Mouse (Mus musculus): ENCODE data around the gene Pgls.
A peak's percentile ranks its signal among the peaks of the same experiment; 100 is the strongest.

Gene Pgls

GRCm38 (mm10) chr8:71591471-71592373 lies at the start of gene Pgls:
Gene Pgls, plus strand, starts transcription at chr8:71592176.
- DNase-seq = peak; percentile 97

- DNase-seq = peak; percentile 99
Measured at GRCm38 (mm10) chr8:71542632-71543343, 49.2 kb upstream of the Pgls start, which contains the start of gene Mvb12a. Gene Mvb12a, plus strand, starts transcription at chr8:71542922.

GRCm38 (mm10) chr8:71543755-71544154 lies 48.2 kb upstream of the Pgls start:
- DNase-seq = no peak

GRCm38 (mm10) chr8:71545053-71545452 lies 46.9 kb upstream of the Pgls start:
- no peak for DNase-seq

- DNase-seq = no peak
Measured at GRCm38 (mm10) chr8:71547590-71547989, 44.4 kb upstream of the Pgls start.

- DNase-seq = no peak
Measured at GRCm38 (mm10) chr8:71550754-71551153, 41.2 kb upstream of the Pgls start.

- no peak for DNase-seq
Measured at GRCm38 (mm10) chr8:71552770-71553169, 39.2 kb upstream of the Pgls start.

- no peak for DNase-seq
Measured at GRCm38 (mm10) chr8:71554001-71554400, 38.0 kb upstream of the Pgls start.

GRCm38 (mm10) chr8:71554644-71555043 lies 37.3 kb upstream of the Pgls start:
- DNase-seq = no peak

- DNase-seq = no peak
Measured at GRCm38 (mm10) chr8:71558071-71558957, 33.7 kb upstream of the Pgls start, which contains the start of gene Tmem221. Gene Tmem221, minus strand, starts transcription at chr8:71558871.

- DNase-seq = peak; percentile 79
Measured at GRCm38 (mm10) chr8:71558958-71559690, 32.9 kb upstream of the Pgls start.

- DNase-seq = no peak
Measured at GRCm38 (mm10) chr8:71560071-71560470, 31.9 kb upstream of the Pgls start.

- DNase-seq = no peak
Measured at GRCm38 (mm10) chr8:71560765-71561164, 31.2 kb upstream of the Pgls start.

- no peak for DNase-seq
Measured at GRCm38 (mm10) chr8:71561401-71561800, 30.6 kb upstream of the Pgls start.

GRCm38 (mm10) chr8:71562751-71563150 lies 29.2 kb upstream of the Pgls start:
- DNase-seq = no peak

GRCm38 (mm10) chr8:71563992-71564391 lies 28.0 kb upstream of the Pgls start:
- DNase-seq = no peak

- no peak for DNase-seq
Measured at GRCm38 (mm10) chr8:71566501-71566900, 25.5 kb upstream of the Pgls start, which contains the start of gene Nxnl1. Gene Nxnl1, minus strand, starts transcription at chr8:71566601.

GRCm38 (mm10) chr8:71567587-71567986 lies 24.4 kb upstream of the Pgls start:
- no peak for DNase-seq

- DNase-seq = peak; percentile 76
Measured at GRCm38 (mm10) chr8:71568387-71568937, 23.5 kb upstream of the Pgls start, which contains the start of gene Slc27a1. Gene Slc27a1, plus strand, starts transcription at chr8:71568882.

GRCm38 (mm10) chr8:71568941-71569340 lies 23.0 kb upstream of the Pgls start:
- DNase-seq = no peak
